Mouse (Mus musculus) ES-E14 (cell line): ENCODE measurements around the gene Col13a1.

Source experiments
- HCFC1 ChIP-seq: IDR thresholded peaks from 2 replicates; pipeline ENCODE4 v1.6.1; 2012; ENCODE audit warnings: low read length, inconsistent platforms, borderline replicate concordance; ENCODE audit not compliant: insufficient read depth
- ZC3H11A ChIP-seq: IDR thresholded peaks from 2 replicates; pipeline ENCODE4 v1.6.1; 2012; ENCODE audit warnings: low read depth, mild to moderate bottlenecking, inconsistent platforms, low read length, borderline replicate concordance

DNA sequence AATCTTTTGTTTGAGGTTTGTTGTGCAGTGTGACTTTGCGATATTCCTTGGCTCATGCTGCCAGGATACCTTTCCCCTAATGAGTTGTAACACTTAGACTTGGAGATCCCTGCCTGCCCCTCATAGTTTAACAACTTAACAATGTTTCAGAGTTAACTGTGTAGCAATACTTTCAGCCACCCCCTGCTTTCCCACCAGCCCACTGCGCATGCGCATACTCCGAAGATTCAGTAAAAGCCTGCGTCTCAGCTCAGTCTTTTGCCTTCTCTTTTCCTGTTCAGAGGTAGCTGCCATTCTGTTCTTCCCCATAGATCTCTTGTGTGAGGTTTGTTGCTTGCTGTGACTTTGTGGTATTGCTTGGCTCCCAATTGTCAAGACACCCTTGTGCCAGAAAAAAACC lies 190.4 kb downstream of the Col13a1 start:
- TF ChIP-seq HCFC1 (no peak), ZC3H11A (no peak)
